Mouse (Mus musculus): ENCODE measurements around the gene Krt42. TPM values are rescaled to one million over a fixed set of nuclear protein-coding genes. Genes with fewer than 3 reads are reported as not detected.
"Not testable (repeated sequence)": the region's sequence is repeated elsewhere in the genome, so short reads cannot be mapped to it uniquely, and the experiment has no call there.

The Krt42 gene
- polyA plus RNA-seq, 1 experiment from 2014 or later, result not detected

GRCm38 (mm10) chr11:100248852-100249465 is 20.7 kb downstream of the Krt42 start, which contains the start of gene Krt16:
Krt16 (minus strand) TSS chr11:100248902.
- Histone ChIP-seq H3K36me3 (no peaks in the 10 kb centered on the region), H3K27ac (no peak within 1 kb of the TSS), H3K9ac (no peak within 1 kb of the TSS), H3K4me2 (no peak within 1 kb of the TSS), H3K9me3 (replicated peaks) (no peaks in the 10 kb centered on the region), H3K4me3 (replicated peaks) (no peak within 1 kb of the TSS), H3K27me3 (no peaks in the 10 kb centered on the region), H3K4me1 (no peaks in the 10 kb centered on the region)
- ATAC-seq (replicated peaks; ENCODE audit: low FRiP score), result no peak
- WGBS, result 83% methylated on average over 7 of the region's 7 CpGs

GRCm38 (mm10) chr11:100246471-100246870 is 23.2 kb downstream of the Krt42 start:
- H3K9me3 ChIP-seq (replicated peaks); ATAC-seq (replicated peaks; ENCODE audit: low FRiP score): not testable (repeated sequence)
- WGBS, result 74% methylated on average over 7 of the region's 7 CpGs

DNA sequence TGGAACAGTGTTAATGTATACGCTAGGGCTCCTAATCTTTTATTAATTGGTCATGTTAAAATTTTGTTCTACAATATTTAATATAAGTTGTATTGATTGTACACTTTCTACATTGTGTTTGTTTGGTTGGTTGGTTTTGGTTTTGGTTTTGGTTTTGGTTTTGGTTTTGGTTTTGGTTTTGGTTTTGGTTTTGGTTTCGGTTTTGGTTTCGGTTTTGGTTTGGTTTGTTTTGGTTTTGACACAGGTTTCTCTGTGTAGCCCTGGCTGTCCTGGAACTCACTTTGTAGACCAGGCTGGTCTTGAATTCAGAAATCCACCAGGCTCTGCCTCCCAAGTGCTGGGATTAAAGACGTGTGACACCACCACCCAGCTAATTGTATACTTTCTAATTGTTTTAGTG is 29.4 kb downstream of the Krt42 start:
- H3K9me3 ChIP-seq (replicated peaks); H3K27me3 ChIP-seq; H3K27ac ChIP-seq; H3K4me2 ChIP-seq; H3K4me1 ChIP-seq; ATAC-seq (replicated peaks; ENCODE audit: low FRiP score); H3K9ac ChIP-seq; H3K36me3 ChIP-seq; H3K4me3 ChIP-seq (replicated peaks): not testable (repeated sequence)
- WGBS, result 89% methylated on average over 4 of the region's 4 CpGs

More at GRCm38 (mm10) chr11:100246471-100246870, 23.2 kb downstream of the Krt42 start:
- not testable (repeated sequence) for H3K36me3 ChIP-seq; H3K4me3 ChIP-seq (replicated peaks); H3K4me2 ChIP-seq; H3K27me3 ChIP-seq; H3K4me1 ChIP-seq; H3K27ac ChIP-seq; H3K9ac ChIP-seq

- WGBS, result 60% methylated on average over 8 of the region's 8 CpGs
- Histone ChIP-seq H3K9ac (no peak overlapping the region), H3K4me3 (replicated peaks) (no peak overlapping the region), H3K36me3 (no peaks in the 10 kb centered on the region), H3K27me3 (no peaks in the 10 kb centered on the region), H3K4me2 (no peak overlapping the region), H3K4me1 (no peaks in the 10 kb centered on the region), H3K9me3 (replicated peaks) (peaks cover 7% of the 10 kb centered on the region; the same call in 1 of the 2 replicates), H3K27ac (no peak overlapping the region)
- ATAC-seq (replicated peaks; ENCODE audit: low FRiP score), result no peak
Measured at GRCm38 (mm10) chr11:100221741-100222140, 47.9 kb downstream of the Krt42 start.

DNA sequence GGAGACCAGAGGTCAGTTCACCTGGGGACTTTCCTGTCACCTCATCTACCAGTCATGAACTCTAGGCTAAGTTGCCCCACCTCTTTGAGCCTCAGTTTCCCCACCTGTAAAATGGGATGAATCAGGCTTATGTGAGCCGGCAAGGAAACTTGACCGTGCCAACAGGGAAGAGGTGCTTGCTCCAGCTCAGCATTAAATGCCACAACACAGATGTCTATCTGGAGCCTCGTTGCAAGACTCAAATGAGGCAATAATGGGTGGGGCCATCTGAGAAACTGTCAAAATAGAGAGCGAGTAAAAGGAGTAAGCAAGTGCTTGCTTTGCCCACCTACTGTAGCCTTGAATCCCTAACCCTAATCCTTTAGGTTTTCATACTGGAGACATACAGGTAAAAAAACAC is 50.4 kb downstream of the Krt42 start:
- H3K9me3 ChIP-seq (replicated peaks), result no peaks in the 10 kb centered on the region
- no peak overlapping the region for H3K27ac ChIP-seq
- no peak overlapping the region for H3K4me3 ChIP-seq (replicated peaks)
- WGBS, result 79% methylated on average over 4 of the region's 4 CpGs
- H3K4me2 ChIP-seq, result no peak overlapping the region
- ATAC-seq (replicated peaks; ENCODE audit: low FRiP score), result no peak
- H3K4me1 ChIP-seq, result no peaks in the 10 kb centered on the region
- no peaks in the 10 kb centered on the region for H3K36me3 ChIP-seq
- 0 out of 2 replicates have a peak, but pooled peaks cover 3% of the 10 kb centered on the region for H3K27me3 ChIP-seq
- H3K9ac ChIP-seq, result no peak overlapping the region

Other genes with a start within 250 kb of the Krt42 start
- not detected in 2 replicates for gene Krt33b, start 240.0 kb downstream of the Krt42 start, polyA plus RNA-seq (2015; fragmentation: Nextera tagmentation; extraction: Ambion mirVana)
- gene Krt34, start 228.3 kb downstream of the Krt42 start, polyA plus RNA-seq (2015; fragmentation: Nextera tagmentation; extraction: Ambion mirVana), result not detected in 2 replicates
- gene Krt31, start 219.3 kb downstream of the Krt42 start, polyA plus RNA-seq (2015; fragmentation: Nextera tagmentation; extraction: Ambion mirVana), result not detected in 2 replicates
- not detected in 2 replicates for gene Krt32, start 181.6 kb downstream of the Krt42 start, polyA plus RNA-seq (2015; fragmentation: Nextera tagmentation; extraction: Ambion mirVana)
- not detected in 2 replicates for gene Krt35, start 173.6 kb downstream of the Krt42 start, polyA plus RNA-seq (2015; fragmentation: Nextera tagmentation; extraction: Ambion mirVana)
- gene Krt36, start 164.2 kb downstream of the Krt42 start, polyA plus RNA-seq (2015; fragmentation: Nextera tagmentation; extraction: Ambion mirVana), result 0.86 and 1.2 TPM in 2 replicates
- gene Krt13, start 148.3 kb downstream of the Krt42 start, polyA plus RNA-seq (2015; fragmentation: Nextera tagmentation; extraction: Ambion mirVana), result 0.51 and 0.57 TPM in 2 replicates
- gene Krt15, start 133.9 kb downstream of the Krt42 start, polyA plus RNA-seq (2015; fragmentation: Nextera tagmentation; extraction: Ambion mirVana), result 5.0 and 14.8 TPM in 2 replicates
- gene Krt19, start 121.2 kb downstream of the Krt42 start, polyA plus RNA-seq (2015; fragmentation: Nextera tagmentation; extraction: Ambion mirVana), result 69.7 and 75.3 TPM in 2 replicates
- gene Krt9, start 76.6 kb downstream of the Krt42 start, polyA plus RNA-seq (2015; fragmentation: Nextera tagmentation; extraction: Ambion mirVana), result not detected in 2 replicates
- 4.9 and 5.8 TPM in 2 replicates for gene Krt14, start 62.3 kb downstream of the Krt42 start, polyA plus RNA-seq (2015; fragmentation: Nextera tagmentation; extraction: Ambion mirVana)
- 0.55 TPM in 1 of 2 replicates, not detected in the other for gene Krt16, start 21.0 kb downstream of the Krt42 start, polyA plus RNA-seq (2015; fragmentation: Nextera tagmentation; extraction: Ambion mirVana)
- 0.51 and 2.4 TPM in 2 replicates for gene Krt17, start 8.8 kb downstream of the Krt42 start, polyA plus RNA-seq (2015; fragmentation: Nextera tagmentation; extraction: Ambion mirVana)
- gene Eif1, start 50.0 kb upstream of the Krt42 start, polyA plus RNA-seq (2015; fragmentation: Nextera tagmentation; extraction: Ambion mirVana), result 1,620 and 1,743 TPM in 2 replicates
- not detected in 2 replicates for gene Gast, start 64.5 kb upstream of the Krt42 start, polyA plus RNA-seq (2015; fragmentation: Nextera tagmentation; extraction: Ambion mirVana)
- 15.0 and 19.6 TPM in 2 replicates for gene Hap1, start 86.3 kb upstream of the Krt42 start, polyA plus RNA-seq (2015; fragmentation: Nextera tagmentation; extraction: Ambion mirVana)
- 107 and 121 TPM in 2 replicates for gene Jup, start 127.9 kb upstream of the Krt42 start, polyA plus RNA-seq (2015; fragmentation: Nextera tagmentation; extraction: Ambion mirVana)
- gene P3h4, start 145.0 kb upstream of the Krt42 start, polyA plus RNA-seq (2015; fragmentation: Nextera tagmentation; extraction: Ambion mirVana), result 59.0 and 67.2 TPM in 2 replicates
- gene Fkbp10, start 145.8 kb upstream of the Krt42 start, polyA plus RNA-seq (2015; fragmentation: Nextera tagmentation; extraction: Ambion mirVana), result 130 and 139 TPM in 2 replicates
- 119 and 121 TPM in 2 replicates for gene Nt5c3b, start 171.9 kb upstream of the Krt42 start, polyA plus RNA-seq (2015; fragmentation: Nextera tagmentation; extraction: Ambion mirVana)
- 0.44 and 0.54 TPM in 2 replicates for gene Klhl10, start 172.0 kb upstream of the Krt42 start, polyA plus RNA-seq (2015; fragmentation: Nextera tagmentation; extraction: Ambion mirVana)
- 8.4 and 10.0 TPM in 2 replicates for gene Klhl11, start 202.9 kb upstream of the Krt42 start, polyA plus RNA-seq (2015; fragmentation: Nextera tagmentation; extraction: Ambion mirVana)